Mouse (Mus musculus) urinary bladder, postnatal 4 days (tissue): Measurements from ENCODE around the gene Tradd.
"Not testable (repeated sequence)": the region's sequence is repeated elsewhere in the genome, so short reads cannot be mapped to it uniquely, and the experiment has no call there.

Experiments used
- DNase-seq, 2 experiments: peaks; one replicate each; pipeline ENCODE4 v3.0.0; 2021 to 2022; ENCODE audit warnings: low spot score in 2 of 2

Gene Tradd

GRCm38 (mm10) chr8:105241016-105241415 lies 23.4 kb downstream of the Tradd start:
- no peak for DNase-seq

DNA sequence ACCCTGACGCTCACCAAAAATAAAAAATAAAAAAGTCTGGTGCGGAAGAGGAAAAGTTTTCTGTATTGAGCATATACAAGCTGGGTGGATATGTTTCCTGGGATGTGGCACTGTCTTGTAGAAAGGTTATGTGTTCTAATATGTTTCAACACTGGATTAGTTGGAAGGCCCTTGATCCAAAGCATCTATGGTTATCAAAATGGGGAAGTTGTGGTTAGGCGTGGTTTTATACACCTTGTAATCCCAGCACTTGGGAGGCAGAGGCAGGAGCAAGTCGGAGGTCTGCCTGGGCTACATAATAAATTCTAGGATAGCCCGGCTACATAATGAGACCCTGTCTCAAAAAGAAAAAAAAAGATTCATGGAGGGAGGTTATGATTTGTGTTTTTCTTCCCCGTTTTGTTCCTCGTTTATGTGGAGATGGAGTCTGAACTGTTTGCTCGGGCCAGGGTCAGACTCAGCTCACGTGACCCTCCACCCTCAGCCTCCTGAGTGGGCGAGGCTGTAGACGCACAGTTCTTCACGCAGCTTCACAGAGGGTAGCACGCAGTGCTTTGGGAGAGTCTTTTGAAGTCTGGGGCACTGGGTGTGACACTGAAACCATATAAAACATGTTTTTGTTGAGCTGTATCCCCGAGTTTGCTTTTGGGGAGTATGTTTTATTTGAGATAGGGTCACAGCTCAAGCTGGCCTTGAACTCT lies 26.8 kb downstream of the Tradd start:
- no peak for DNase-seq

DNA sequence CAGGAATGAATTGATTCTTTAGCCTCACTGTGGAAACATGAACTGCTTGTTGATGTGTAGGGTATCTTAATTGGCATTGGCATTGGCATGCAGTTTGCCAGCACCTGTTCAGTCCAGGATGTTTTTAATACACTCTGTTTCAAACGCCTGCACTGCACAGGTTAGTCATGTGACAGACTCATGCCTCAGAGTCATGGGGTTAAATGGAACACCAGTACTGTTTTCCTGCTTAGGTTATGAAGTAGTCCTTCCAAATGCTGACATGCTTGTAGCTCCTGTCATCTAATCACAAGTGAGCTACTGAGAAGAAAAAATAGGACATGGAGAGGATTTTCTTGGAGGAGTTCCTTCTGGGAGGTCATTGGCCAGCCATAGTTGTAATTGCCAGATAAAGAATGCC lies 29.2 kb downstream of the Tradd start:
- no peak for DNase-seq

DNA sequence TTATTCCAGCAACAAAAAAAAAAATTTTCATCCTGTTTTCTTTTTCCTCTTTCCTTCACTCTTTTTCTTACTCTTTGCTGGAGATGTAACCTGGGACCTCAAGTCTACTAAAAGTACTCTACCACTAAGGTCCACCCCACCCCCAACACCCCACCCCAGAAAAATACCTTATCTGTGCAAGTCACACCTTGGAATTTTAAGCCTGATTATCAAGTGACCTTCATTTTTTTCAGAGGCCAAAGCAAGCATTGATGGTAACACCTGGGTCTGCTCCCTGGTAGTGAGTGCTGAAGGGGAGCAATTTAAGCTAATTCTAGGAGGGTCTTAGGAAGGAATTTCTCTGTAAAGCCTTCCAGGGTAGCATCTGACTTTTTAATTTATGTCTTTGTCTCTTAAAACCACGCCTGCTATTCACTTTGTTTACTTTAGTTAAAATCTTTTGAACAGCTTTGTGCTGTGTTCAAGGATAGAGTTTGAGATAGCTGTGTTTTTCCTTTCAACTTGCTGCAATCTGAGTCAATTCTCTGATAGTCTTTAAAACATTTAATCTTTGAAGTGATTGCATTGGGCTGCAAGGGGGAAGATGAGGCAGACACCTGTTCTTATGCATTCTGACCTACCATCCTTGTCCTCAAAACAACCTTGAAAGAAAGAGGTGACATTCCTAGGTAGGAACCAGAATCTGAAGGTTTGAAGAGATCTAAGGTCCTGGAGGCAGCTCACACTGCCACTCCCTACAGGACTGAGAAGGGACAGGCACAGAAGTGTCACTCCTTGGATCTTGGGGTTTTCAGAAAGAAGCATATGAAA lies 31.1 kb downstream of the Tradd start:
- DNase-seq = no peak

DNA sequence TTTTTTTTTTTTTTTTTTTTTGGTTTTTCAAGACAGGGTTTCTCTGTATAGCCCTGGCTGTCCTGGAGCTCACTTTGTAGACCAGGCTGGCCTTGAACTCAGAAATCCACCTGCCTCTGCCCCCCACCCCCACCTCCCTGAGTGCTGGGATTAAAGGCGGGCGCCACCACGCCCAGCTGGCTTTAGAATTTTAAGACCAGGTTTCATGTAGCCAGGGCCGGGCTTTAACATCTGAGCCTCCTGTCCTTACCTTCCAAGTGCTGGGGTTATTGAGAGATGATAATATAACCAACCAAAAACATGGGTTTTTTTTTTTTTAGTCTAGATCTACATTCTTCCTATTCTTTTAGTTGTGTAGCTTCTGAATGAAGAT lies 32.1 kb downstream of the Tradd start:
- not testable (repeated sequence) for DNase-seq

- no peak for DNase-seq
Observed at GRCm38 (mm10) chr8:105231503-105232320, 32.7 kb downstream of the Tradd start.

DNA sequence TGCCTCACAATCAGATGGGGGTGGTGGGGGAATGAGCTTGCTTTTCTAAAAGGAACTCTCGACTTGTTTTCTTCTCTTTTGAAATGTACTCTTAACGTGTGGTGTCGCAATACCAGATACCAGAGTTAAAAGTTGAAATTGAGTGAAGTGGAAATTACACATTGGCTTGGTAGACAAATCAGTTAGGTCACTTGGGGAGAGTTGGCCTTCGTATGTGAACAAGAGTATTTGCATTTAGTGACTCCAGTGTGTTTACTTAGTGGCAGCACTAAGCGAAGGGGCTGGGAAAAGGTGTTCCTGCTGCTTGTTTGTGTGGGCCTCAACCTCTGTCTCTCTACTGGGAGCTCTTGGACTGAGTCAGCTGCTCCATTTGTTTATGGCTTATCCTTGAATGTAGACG lies 38.5 kb downstream of the Tradd start:
- DNase-seq = no peak

DNA sequence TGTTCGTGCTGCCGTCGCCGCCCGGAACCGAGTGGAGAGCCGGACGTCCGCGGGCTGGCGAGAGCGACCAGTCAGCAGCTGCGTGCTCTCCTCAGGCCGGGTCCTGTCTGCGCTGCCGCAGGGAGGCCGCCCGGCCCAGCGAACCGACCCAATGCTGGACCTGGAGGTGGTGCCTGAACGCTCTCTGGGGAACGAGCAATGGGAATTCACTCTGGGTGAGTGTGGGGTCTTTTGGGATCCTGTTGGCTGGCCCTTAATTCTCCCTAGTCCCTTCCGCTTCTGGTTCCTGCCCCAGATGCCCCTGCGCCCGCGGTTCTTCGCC lies 39.2 kb downstream of the Tradd start:
- DNase-seq = no peak

- DNase-seq = peak; percentile 92 to 96
Observed at GRCm38 (mm10) chr8:105224413-105225271, 39.8 kb downstream of the Tradd start, which contains the start of gene D230025D16Rik. TSS of gene D230025D16Rik (plus strand) at chr8:105225145.

- DNase-seq = no peak
Observed at GRCm38 (mm10) chr8:105223850-105224249, 40.6 kb downstream of the Tradd start.

DNA sequence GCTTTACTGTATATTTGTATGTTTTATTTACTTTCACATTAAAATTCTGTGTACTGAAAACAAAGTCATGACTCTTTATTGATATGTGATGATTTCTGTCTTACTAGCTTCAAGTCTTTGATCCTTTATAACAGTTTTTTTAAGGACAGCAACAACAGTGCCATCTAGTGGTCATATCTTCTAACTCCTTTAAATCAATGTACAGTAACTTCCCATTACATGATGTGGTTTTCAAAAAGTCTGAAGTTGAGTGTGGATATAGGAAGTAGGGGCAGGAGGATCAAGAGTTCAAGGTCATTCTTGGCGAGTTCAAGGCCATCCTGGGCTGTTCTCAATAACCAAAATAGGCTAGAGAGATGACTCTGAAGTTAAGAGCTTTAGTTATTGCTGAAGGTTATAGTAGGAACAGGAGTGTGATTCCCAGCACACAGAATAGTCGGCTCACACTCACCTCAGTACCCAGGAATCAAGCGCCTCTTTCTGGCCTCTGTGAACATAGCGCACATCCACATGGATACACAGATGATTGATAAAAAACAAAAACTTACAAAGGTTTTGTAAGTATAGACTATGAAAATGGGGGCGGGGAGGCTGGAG lies 46.4 kb downstream of the Tradd start:
- no peak for DNase-seq

- no peak for DNase-seq
Observed at GRCm38 (mm10) chr8:105214104-105214503, 50.3 kb downstream of the Tradd start.

DNA sequence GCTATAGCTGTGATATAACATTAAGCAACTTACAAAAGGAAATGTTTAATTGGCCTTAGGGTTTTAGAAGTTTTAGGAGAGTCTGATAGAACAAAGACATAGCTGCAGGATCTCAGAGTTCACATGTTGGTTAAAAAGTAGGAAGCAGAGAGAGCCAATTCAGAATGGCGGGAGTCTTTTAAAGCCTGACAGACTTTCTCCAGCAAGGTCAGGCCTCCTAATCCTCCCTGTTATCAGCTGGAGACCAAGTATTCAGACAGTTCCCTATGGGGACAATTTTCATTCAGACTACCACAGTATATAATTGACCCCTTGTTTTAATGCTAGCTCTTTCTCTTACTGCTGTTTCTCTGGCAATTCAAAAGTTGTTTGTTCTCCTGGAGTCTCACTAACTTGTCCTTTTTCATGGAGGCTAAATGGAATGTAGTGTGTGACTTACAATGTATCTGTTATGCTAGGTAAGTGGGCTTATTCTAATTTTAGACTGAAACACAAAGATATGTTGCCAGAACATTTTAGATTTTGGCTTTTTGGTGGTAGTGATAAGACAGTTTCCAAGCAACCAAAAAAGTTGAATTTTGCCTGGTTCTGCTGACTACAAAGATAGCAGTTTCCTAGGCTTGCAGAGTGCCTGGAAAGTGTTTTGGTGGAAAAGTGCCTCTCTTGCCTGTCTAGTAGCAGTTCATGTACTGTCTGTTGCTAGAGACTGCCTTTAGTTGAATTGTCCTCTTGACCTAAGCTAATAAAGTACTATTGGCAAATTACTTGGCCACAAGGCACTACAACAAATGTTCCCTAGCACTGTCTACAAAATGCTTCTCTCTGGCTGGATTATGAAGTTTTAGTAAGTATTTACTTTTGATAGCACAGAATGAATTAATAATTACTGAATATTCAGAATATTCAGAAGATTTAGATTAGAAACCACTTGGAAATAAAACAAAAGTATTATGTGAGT lies 55.0 kb downstream of the Tradd start:
- DNase-seq = no peak
